Mouse (Mus musculus) erythroblast, embryonic 14.5 days (primary cell): Measurements from ENCODE around the gene 1700013F07Rik.

Experiments
- GATA1 ChIP-seq: IDR thresholded peaks from 2 replicates; pipeline ENCODE4 v1.6.1; 2012; ENCODE audit warnings: low read length, inconsistent platforms, mixed read lengths
- TAL1 ChIP-seq: IDR thresholded peaks from 3 replicates; pipeline ENCODE4 v1.6.1; 2012; ENCODE audit warnings: low read length, inconsistent platforms, mixed read lengths

DNA sequence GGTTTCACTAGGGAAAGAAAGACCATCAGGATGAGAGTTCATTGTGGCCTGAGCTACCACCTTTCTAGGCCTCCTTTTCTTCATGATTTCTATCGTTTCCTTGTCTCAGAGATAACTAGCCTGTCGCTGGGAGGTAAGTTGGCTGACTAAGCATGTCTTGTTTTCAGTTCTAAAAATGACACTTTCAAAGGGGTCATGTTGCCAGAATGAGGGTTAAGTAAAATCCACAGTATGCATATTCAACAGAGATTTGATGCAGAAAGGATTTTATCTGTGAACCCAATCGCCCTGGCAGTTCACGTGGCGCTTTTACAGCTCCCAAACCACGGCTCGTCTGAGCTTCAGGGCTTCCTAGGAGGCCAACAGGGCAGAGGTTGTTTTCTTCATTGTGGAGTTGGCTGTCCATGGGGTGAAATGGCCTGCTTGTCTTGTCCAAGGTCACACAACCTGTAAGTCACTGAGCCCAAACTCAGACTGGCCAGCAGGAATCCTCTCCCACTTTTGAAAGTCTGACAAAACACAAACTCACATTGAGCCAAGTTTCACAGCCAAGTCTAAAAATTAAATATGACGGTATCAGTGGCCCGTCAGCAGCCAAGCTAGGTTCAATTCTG is 39.0 kb upstream of the 1700013F07Rik start:
- TF ChIP-seq GATA1: no peak
- no peak for TF ChIP-seq TAL1
